Mouse (Mus musculus): ENCODE results near the gene Tmem239. TPM values are rescaled to one million over a fixed set of nuclear protein-coding genes. Genes with fewer than 3 reads are reported as not detected.

Tmem239 gene
- polyA plus RNA-seq, 1 experiment from 2014 or later, result not detected

GRCm38 (mm10) chr2:130452266-130452665 lies 46.0 kb downstream of the Tmem239 start:
- H3K4me2 ChIP-seq (replicated peaks), result no peak overlapping the region
- H3K27ac ChIP-seq (replicated peaks), result no peak overlapping the region
- H3K4me1 ChIP-seq, result peaks cover 29% of the 10 kb centered on the region
- H3K4me3 ChIP-seq (replicated peaks), result no peak overlapping the region
- no peaks in the 10 kb centered on the region for H3K36me3 ChIP-seq
- no peak for ATAC-seq (ENCODE audit: insufficient number of reproducible peaks, low FRiP score, low TSS enrichment, low read depth)
- H3K9ac ChIP-seq, result no peak overlapping the region
- WGBS, result 49% methylated on average over 2 of the region's 2 CpGs
- H3K27me3 ChIP-seq, result no peaks in the 10 kb centered on the region; the same call in 1 of the 2 replicates
- H3K9me3 ChIP-seq (replicated peaks), result no peaks in the 10 kb centered on the region

GRCm38 (mm10) chr2:130453421-130453820 lies 47.1 kb downstream of the Tmem239 start:
- Histone ChIP-seq H3K36me3 (no peaks in the 10 kb centered on the region), H3K27me3 (no peaks in the 10 kb centered on the region; the same call in 1 of the 2 replicates), H3K9me3 (replicated peaks) (no peaks in the 10 kb centered on the region), H3K4me3 (replicated peaks) (no peak overlapping the region), H3K27ac (replicated peaks) (no peak overlapping the region), H3K4me1 (peaks cover 29% of the 10 kb centered on the region), H3K4me2 (replicated peaks) (no peak overlapping the region), H3K9ac (no peak overlapping the region)
- no peak for ATAC-seq (ENCODE audit: insufficient number of reproducible peaks, low FRiP score, low TSS enrichment, low read depth)
- WGBS, result 73% methylated on average over 6 of the region's 6 CpGs

GRCm38 (mm10) chr2:130454748-130455370 lies 48.6 kb downstream of the Tmem239 start:
- Histone ChIP-seq H3K27ac (replicated peaks) (no peak overlapping the region), H3K36me3 (no peaks in the 10 kb centered on the region), H3K4me3 (replicated peaks) (no peak overlapping the region), H3K9ac (no peak overlapping the region), H3K9me3 (replicated peaks) (no peaks in the 10 kb centered on the region), H3K4me2 (replicated peaks) (no peak overlapping the region), H3K4me1 (peaks cover 23% of the 10 kb centered on the region), H3K27me3 (no peaks in the 10 kb centered on the region)
- ATAC-seq (ENCODE audit: insufficient number of reproducible peaks, low FRiP score, low TSS enrichment, low read depth), result no peak
- WGBS, result 78% methylated on average over 6 of the region's 6 CpGs

Other genes with a start within 250 kb of the Tmem239 start
- 531 and 540 TPM in 2 replicates for gene Snrpb, start 227.1 kb upstream of the Tmem239 start, polyA plus RNA-seq (2015; fragmentation: Nextera tagmentation; extraction: Ambion mirVana)
- gene Tmc2, start 211.3 kb upstream of the Tmem239 start, polyA plus RNA-seq (2015; fragmentation: Nextera tagmentation; extraction: Ambion mirVana), result not detected in 2 replicates
- 246 and 259 TPM in 2 replicates for gene Nop56, start 132.0 kb upstream of the Tmem239 start, polyA plus RNA-seq (2015; fragmentation: Nextera tagmentation; extraction: Ambion mirVana)
- 160 and 168 TPM in 2 replicates for gene Idh3b, start 121.9 kb upstream of the Tmem239 start, polyA plus RNA-seq (2015; fragmentation: Nextera tagmentation; extraction: Ambion mirVana)
- 6.2 and 6.9 TPM in 2 replicates for gene Ebf4, start 111.3 kb upstream of the Tmem239 start, polyA plus RNA-seq (2015; fragmentation: Nextera tagmentation; extraction: Ambion mirVana)
- gene Cpxm1, start 8.9 kb upstream of the Tmem239 start, polyA plus RNA-seq (2015; fragmentation: Nextera tagmentation; extraction: Ambion mirVana), result 123 and 141 TPM in 2 replicates
- not detected in 2 replicates for gene Gm28372, start 1.2 kb upstream of the Tmem239 start, polyA plus RNA-seq (2015; fragmentation: Nextera tagmentation; extraction: Ambion mirVana)
- gene 1700020A23Rik, start 1.2 kb upstream of the Tmem239 start, polyA plus RNA-seq (2015; fragmentation: Nextera tagmentation; extraction: Ambion mirVana), result 0.24 TPM in 1 of 2 replicates, not detected in the other
- 84.4 and 103 TPM in 2 replicates for gene Vps16, start 17.9 kb downstream of the Tmem239 start, polyA plus RNA-seq (2015; fragmentation: Nextera tagmentation; extraction: Ambion mirVana)
- 19.5 and 20.0 TPM in 2 replicates for gene Pced1a, start 18.2 kb downstream of the Tmem239 start, polyA plus RNA-seq (2015; fragmentation: Nextera tagmentation; extraction: Ambion mirVana)
- 108 TPM in 2 replicates for gene Ptpra, start 43.8 kb downstream of the Tmem239 start, polyA plus RNA-seq (2015; fragmentation: Nextera tagmentation; extraction: Ambion mirVana)
- gene Mrps26, start 157.3 kb downstream of the Tmem239 start, polyA plus RNA-seq (2015; fragmentation: Nextera tagmentation; extraction: Ambion mirVana), result 98.9 and 102 TPM in 2 replicates
- gene Oxt, start 169.7 kb downstream of the Tmem239 start, polyA plus RNA-seq (2015; fragmentation: Nextera tagmentation; extraction: Ambion mirVana), result not detected in 2 replicates
- 0.53 TPM in 1 of 2 replicates, not detected in the other for gene Avp, start 176.1 kb downstream of the Tmem239 start, polyA plus RNA-seq (2015; fragmentation: Nextera tagmentation; extraction: Ambion mirVana)
- gene Fastkd5, start 223.5 kb downstream of the Tmem239 start, polyA plus RNA-seq (2015; fragmentation: Nextera tagmentation; extraction: Ambion mirVana), result 12.5 and 13.4 TPM in 2 replicates
- 11.8 TPM in 2 replicates for gene Ubox5, start 223.6 kb downstream of the Tmem239 start, polyA plus RNA-seq (2015; fragmentation: Nextera tagmentation; extraction: Ambion mirVana)
- gene Lzts3, start 236.3 kb downstream of the Tmem239 start, polyA plus RNA-seq (2015; fragmentation: Nextera tagmentation; extraction: Ambion mirVana), result 6.1 and 6.7 TPM in 2 replicates

Measured in embryonic facial prominence, embryonic 15.5 days (tissue).